Mouse (Mus musculus): ENCODE results near the gene Tiam1. TPM values are rescaled to one million over a fixed set of nuclear protein-coding genes. Genes with fewer than 3 reads are reported as not detected.

Tiam1 gene
- total and polyA plus RNA-seq, 3 experiments: 10.4 to 76.2 (median 70.3) TPM

DNA sequence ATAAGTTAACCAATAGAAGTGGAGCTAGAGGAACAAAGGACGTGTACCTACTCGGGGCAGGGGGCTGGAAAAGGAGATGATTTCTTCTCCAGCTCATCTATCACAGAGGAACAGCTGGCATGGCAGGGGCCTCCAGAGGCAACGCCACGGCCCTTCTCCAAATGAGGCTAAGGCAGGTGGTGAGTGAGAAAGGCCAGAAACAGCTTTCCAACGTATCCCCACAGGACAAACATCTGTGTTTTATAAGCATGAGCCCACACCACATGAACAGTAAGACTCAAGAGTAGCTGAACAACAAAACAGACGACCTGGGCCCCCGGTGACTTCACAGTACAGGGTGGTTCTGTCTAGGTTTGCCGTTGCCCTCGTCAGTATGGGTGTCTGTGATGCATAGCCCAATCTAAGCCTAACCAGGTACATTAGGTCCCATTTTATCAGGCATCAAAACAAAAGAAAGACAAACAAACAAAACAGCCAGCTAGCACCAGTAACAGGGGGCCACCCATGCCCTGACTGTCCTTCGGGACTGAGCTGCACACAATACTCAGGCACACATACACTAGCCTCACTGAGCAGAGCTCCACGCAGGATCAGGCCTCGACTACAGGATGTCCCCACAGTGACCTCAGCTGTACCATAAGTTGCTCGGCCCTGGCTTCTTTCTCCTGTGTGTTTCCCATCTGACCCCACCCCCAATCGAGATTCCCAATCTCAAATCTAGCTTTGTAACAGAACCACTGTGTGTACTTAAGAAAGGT is 260.9 kb downstream of the Tiam1 start:
- no peak for DNase-seq

DNA sequence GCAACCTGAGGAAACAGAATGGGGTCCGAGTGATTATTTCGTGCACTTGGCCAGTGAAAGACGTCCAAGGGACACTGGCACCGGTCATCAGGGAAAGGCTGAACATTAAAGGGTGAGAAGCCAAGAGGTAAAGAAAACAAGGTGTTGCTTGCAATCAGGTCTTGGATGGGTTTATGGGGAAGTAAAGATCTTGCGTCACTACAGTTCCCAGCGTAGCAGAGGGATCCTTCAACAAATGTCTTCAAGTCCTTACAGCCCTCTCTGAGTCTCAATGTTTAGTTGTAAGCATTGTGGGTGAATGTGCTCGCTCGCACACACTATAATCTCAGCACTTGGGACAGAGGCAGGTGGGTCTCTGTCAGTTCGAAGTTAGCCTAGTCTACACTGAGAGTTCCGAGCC is 266.4 kb downstream of the Tiam1 start:
- DNase-seq: no peak

DNA sequence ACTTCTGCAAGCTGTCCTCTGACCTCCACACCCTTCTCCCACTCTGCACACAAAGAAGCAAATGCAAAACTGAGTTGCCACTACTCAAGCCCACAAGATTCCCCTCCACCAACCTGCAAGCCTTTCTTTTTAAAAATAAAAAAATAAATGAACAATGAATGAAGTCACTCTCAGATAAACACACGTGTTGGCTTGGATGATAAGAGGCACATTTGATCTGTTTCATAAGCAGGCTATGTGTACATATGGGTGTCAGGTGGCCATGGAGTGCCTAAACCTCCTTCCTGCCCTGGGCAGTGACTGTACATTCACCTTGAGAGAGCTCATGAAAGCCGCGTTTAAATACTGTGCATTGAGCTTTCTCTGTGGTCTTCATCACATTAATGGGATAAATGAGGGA is 267.5 kb downstream of the Tiam1 start:
- no peak for DNase-seq

DNA sequence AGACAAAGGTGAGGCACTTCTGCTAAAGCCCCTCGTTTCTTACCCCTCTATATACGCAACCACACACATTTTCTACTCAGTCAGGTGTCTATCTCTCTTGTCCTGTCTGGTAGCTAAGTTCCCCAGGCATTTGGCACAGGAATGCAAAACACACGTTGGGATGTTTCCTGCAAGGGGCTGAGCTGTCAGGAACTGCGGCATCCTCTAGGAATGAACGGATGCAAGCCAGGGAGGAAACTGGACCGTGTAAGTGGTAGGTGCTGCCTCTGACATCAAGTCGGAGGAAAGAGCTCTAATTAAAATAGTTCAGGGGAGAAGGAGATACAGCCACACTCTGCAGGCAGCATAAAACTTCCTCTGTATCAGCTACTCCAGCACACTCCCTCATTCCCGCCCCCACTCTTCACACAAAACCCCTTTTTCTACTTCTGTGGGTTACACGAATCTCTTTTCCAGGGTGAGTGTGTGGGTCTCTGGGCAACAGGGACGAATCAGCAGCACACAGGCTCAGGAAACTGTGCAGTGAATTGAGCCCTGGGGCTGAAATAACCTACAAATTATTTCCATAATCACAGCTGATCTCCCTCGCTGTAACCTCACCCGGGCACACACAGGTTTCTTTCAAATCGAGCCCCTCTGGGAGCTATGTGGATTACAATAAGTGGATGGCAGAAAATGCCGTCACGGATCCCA is 269.4 kb downstream of the Tiam1 start:
- DNase-seq: no peak

- peak; percentile 20 for DNase-seq
Observed at GRCm38 (mm10) chr16:89872011-89872942, 271.3 kb downstream of the Tiam1 start.

DNA sequence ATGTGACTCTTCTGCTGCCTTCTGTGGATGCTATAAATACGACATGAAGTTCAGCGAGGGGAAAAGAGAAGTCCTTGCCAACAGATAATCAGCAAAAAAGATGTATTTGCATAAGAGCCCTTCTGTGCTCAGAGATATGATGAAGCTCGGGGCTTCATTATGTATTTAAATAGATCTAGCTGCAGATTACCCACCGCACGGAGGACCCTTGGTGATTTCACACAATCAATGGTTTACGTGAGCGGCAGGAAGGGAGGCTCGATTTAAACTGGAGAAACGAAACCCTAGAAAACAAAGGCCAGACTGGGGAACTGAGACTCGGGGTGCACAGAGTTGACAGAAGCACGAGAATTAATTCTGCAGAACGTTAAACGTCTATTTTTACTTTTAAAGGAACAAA is 272.2 kb downstream of the Tiam1 start:
- no peak for DNase-seq

GRCm38 (mm10) chr16:89870059-89870458 is 273.5 kb downstream of the Tiam1 start:
- no peak for DNase-seq

DNA sequence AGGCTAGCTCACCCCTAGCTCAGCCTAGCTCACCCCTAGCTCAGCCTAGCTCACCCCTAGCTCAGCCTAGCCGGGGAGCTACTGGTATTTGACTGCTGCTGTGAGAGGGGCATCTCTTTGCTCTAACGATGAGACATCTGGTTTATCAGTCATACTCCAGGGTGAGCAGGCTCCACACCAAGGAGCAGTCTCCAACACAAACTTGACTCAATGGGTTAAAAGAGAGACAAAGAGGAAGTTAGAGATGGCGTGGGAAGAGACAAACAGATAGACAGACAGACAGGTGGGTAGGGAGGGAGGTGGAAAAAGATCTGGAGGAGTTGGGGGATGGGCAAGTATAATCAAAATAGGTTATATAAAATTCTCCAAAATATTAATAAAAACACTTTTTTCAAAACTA is 275.1 kb downstream of the Tiam1 start:
- DNase-seq: no peak

- no peak for DNase-seq
Observed at GRCm38 (mm10) chr16:89867212-89867829, 276.2 kb downstream of the Tiam1 start.

- DNase-seq: no peak
Observed at GRCm38 (mm10) chr16:89865136-89865535, 278.4 kb downstream of the Tiam1 start.

DNA sequence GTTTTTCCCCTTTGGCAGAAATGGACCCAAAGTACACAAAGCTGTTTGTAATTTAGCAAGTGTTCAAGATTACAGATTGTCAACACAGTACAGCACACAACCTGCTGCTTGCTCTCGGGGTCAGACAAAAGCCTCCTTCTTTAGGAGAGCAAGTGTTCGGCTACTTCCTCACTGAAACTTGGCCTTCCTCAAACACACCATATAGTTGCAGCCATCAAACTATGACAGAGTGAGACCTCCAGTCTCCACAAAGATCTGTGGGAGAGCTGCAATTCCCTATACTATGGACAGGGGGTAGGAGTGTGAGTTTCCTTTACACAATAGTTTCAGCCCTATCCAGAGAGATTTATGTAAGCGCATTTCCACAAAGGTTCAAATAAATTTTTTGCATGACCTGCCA is 278.9 kb downstream of the Tiam1 start:
- no peak for DNase-seq

GRCm38 (mm10) chr16:89863264-89863663 is 280.3 kb downstream of the Tiam1 start:
- no peak for DNase-seq

GRCm38 (mm10) chr16:89861531-89861930 is 282.0 kb downstream of the Tiam1 start:
- no peak for DNase-seq

- DNase-seq: no peak
Observed at GRCm38 (mm10) chr16:89860708-89861107, 282.9 kb downstream of the Tiam1 start.

DNA sequence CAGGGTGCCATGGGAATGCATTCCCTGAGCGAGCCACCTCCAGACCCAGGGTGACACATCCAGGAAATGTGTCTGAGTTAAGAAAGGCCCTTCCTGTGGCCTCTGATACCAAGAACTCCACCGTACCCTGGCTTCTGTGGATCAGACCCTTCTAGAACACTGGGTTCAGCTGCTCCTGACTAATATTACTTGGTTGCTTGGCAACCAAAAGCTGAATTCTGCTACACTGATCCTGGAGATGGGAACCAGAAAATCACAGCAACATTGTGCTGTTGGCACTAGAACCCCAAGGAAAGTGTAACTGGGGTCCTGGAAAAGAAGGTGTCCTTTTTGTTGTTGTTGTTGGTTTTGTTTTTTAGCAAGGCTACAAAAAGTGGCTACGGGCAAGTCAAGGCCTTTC is 285.9 kb downstream of the Tiam1 start:
- DNase-seq: no peak

DNA sequence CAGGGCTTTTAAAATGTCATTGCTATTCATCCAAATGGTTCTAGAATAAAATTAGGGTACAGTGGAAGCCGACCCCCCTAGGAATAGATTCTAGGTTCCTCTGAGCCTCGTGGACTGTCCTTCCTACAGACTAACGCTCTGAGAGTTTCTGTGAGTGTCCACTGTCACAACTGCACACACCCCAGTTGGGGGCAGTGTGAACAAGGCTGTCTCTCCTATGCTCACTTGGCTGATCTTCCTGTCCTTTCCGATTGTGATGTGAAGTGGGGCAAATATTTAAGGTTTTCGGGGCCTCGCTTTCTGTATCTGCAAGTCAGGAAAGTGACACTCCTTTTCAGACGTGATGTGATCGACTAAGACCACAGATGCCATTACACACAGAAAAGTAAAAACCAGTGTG is 288.8 kb downstream of the Tiam1 start:
- no peak for DNase-seq

DNA sequence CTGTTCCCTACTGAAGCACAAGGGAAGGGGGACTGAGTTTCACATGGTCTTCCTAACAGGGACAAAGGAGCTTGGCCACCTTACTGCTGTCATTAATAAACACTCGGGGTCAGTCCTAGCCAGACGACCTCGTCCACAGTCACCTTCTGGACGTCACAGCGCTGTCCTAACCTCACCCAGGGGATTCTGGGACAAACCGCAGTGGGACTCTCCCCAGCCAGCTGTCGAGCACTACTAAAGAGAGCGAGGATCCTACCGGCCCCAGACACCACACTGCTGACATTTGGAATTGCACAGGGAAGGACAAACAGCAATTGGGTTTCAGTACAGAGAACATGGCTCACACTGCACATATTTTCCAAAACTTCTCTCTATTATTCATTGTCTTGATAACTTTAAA is 292.2 kb downstream of the Tiam1 start:
- DNase-seq: no peak

DNA sequence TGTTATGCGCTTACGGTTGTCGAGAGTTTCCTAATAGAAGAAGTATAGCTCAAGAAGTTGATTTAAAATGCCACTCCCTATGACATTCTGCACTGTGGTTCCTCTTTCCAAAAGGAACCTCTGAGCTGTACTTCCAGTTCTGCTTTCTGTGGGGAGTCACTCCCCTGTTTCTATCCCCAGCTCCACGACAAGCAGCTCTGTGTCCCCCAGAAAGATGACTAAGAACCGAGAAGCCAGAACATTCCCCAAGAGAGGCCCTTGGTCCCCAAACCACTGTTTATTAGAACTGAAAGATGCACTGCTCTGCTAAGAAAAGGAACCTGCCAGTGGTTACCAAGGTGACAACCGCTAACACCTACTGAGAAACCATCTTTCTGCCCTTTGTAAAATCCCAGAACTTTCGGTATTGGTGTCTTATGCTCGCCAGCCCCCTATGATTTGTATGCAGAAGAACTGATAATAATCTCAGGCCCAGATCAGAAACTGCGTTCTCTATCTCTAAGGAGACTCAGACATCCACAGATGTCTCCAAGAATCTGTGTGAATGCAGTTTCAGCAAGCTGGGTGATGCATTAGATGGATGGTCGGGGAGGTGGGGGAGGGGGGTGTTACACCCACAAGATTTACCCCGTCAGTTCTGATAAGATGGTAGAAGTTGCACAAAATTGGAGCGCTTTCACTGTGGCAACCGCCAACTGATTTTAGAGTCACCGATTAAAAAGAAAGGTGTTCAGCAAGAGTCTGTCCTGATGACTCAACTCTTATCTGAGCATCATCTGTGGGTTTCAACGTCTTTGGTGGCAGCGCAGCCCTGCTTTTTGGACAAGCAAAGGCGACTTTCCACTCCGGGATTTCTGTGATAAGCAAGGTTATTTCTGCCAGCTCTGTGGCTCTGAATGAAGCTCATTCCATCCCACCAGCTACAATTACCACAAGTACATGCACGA is 294.6 kb downstream of the Tiam1 start:
- DNase-seq: no peak

- DNase-seq: no peak
Observed at GRCm38 (mm10) chr16:89848179-89848578, 295.4 kb downstream of the Tiam1 start.

DNA sequence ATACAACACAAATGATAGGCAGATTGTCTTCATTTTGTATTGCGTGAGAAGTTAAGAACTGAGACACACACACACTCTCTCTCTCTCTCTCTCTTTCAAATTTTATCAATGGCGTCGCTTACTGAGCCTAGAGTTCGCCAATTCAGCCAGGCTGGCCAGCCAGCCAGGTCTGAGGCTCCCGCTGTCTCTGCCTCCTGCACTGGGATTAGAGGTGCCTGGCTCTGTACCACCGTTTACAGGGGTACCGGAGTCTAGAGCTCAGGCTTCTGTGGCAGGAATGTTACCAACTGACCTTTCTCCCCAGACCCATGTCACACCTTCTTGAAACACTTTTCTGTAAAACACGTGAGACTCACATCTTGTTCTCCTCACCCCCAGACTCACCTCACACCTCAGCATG is 298.1 kb downstream of the Tiam1 start:
- no peak for DNase-seq

DNA sequence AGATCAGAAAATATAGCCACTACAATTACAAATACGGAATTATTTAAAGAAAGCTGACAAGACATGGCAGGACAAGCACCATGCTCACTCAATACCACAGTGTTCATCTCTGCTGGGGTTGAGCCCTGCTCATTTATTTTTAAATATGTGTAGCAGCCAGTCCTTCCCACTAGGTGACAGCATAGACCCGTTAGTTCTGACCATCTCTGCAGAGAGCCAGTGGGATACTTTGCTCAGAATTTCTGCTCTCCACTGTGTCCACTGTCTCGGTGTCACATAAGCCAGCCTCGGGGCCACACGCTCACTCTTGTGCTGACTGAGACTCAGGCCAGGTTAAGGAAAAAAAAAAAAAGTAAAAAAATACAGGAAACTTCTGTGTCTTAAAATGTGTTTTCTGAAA is 299.0 kb downstream of the Tiam1 start:
- DNase-seq: peak; percentile 56
